In genomic region chr2:70337869-70338268, GRCm38 (mm10) we compare ENCODE assay signal across 11 mouse cellular contexts.
DNase-seq lines count a peak whose midpoint lies in the region; ATAC-seq and TF ChIP-seq lines count a peak whose summit lies in the region.
"Had no signal": no experiment of that assay in that cellular context is flagged by ENCODE, and none has a peak within 500 bp of the region (broad histone marks: within the 10 kb centered on the region; RNA-seq: fewer than 3 reads in every experiment).

No protein-coding gene starts in this region.

- ATAC-seq in cerebellum, adult (ENCODE audit: insufficient number of reproducible peaks, low FRiP score, low TSS enrichment): 0 out of 2 replicates have a peak, but pooled peaks have one; percentile 15
- peak; percentile 63; the same call in 1 of the 2 replicates for ATAC-seq in kidney, embryonic 14.5 days (ENCODE audit: low FRiP score, low TSS enrichment)
- ATAC-seq in lung, postnatal 0 days: peak; percentile 15; the same call in 1 of the 2 replicates
- ATAC-seq: forebrain, postnatal 0 days had no signal

- no peak for DNase-seq in cerebellum, postnatal 36 days
- no peak for DNase-seq in kidney, postnatal 14 days
- DNase-seq in embryo, embryonic 9.5 days (ENCODE audit: extremely low spot score): peak; percentile 16
- DNase-seq in lung, postnatal 0 days (ENCODE audit: low spot score): peak; percentile 53
- no peak for DNase-seq in testis, postnatal 14 days (ENCODE audit: low spot score)
- DNase-seq in urinary bladder, adult 18-20 months (ENCODE audit: low spot score in 2 of 2): no peak
- DNase-seq: forebrain, postnatal 0 days had no signal

- H3K4me2 ChIP-seq in kidney, embryonic 14.5 days (replicated peaks; ENCODE audit: low read depth, low read length): no peak overlapping the region
- H3K4me2 ChIP-seq in lung, postnatal 0 days (replicated peaks; ENCODE audit: low read depth, low read length): peak overlapping the region; percentile 41

- peak overlapping the region; percentile 34 for H3K27ac ChIP-seq in kidney, embryonic 14.5 days (ENCODE audit: low read depth, low read length)
- H3K27ac ChIP-seq in lung, postnatal 0 days (ENCODE audit: low read length): peak overlapping the region; percentile 28; the same call in 1 of the 2 replicates

- H3K4me1 ChIP-seq in kidney, embryonic 14.5 days (ENCODE audit: control insufficient read depth, insufficient read depth, low read length): peaks cover 19% of the 10 kb centered on the region
- H3K4me1 ChIP-seq in lung, postnatal 0 days (ENCODE audit: insufficient read depth, low read depth, low read length): peaks cover 9% of the 10 kb centered on the region; the same call in 1 of the 2 replicates
- H3K4me1 ChIP-seq: megakaryocyte, embryonic 14.5 days had no signal

- H3K9ac ChIP-seq in kidney, embryonic 14.5 days (ENCODE audit: low read depth, low read length): no peak overlapping the region; the same call in 1 of the 2 replicates
- H3K9ac ChIP-seq in lung, postnatal 0 days (replicated peaks; ENCODE audit: low read depth): no peak overlapping the region
- H3K9ac ChIP-seq: forebrain, postnatal 0 days had no signal

- H3K27me3 ChIP-seq in kidney, embryonic 14.5 days (ENCODE audit: control insufficient read depth, insufficient read depth, low read length): no peaks in the 10 kb centered on the region
- H3K27me3 ChIP-seq in lung, postnatal 0 days (replicated peaks; ENCODE audit: insufficient read depth, low read length): no peaks in the 10 kb centered on the region

- H3K9me3 ChIP-seq in kidney, embryonic 14.5 days (ENCODE audit: control insufficient read depth, low read length): no peaks in the 10 kb centered on the region
- no peaks in the 10 kb centered on the region for H3K9me3 ChIP-seq in lung, postnatal 0 days (ENCODE audit: low read length)
- H3K9me3 ChIP-seq: G1E; megakaryocyte, embryonic 14.5 days had no signal

- no peak overlapping the region for H3K4me3 ChIP-seq in kidney, embryonic 14.5 days (ENCODE audit: low read length)
- no peak overlapping the region for H3K4me3 ChIP-seq in lung, postnatal 0 days (ENCODE audit: low read depth, low read length)
- H3K4me3 ChIP-seq: megakaryocyte, embryonic 14.5 days had no signal

- no peak for TF ChIP-seq CTCF in lung, postnatal 0 days (IDR thresholded peaks at IDR 0.05)

- H3K36me3 ChIP-seq in kidney, embryonic 14.5 days (ENCODE audit: control insufficient read depth, insufficient read depth, low read length): no peaks in the 10 kb centered on the region
- no peaks in the 10 kb centered on the region for H3K36me3 ChIP-seq in lung, postnatal 0 days (ENCODE audit: insufficient read depth, low read length)
- H3K36me3 ChIP-seq: G1E had no signal

- TF ChIP-seq EP300 in lung, postnatal 0 days (IDR thresholded peaks at IDR 0.05): no peak

- 43% methylated on average over 9 of the region's 9 CpGs for WGBS in kidney, embryonic 14.5 days
- 13% methylated on average over 9 of the region's 9 CpGs for WGBS in lung, postnatal 0 days

Comparison
In these comparisons a context has a peak if more than half of its experiments do, and no peak if none do; other contexts are left out.
1. DNase-seq: peak in embryo, embryonic 9.5 days (single experiment) and lung, postnatal 0 days (single experiment); none in cerebellum, postnatal 36 days (0 of 2), kidney, postnatal 14 days (single experiment), testis, postnatal 14 days (single experiment) and urinary bladder, adult 18-20 months (0 of 2).
2. Peak in every context shown above with its lines, with median percentiles within 50 percentile points of each other: ATAC-seq.